Mouse (Mus musculus): ENCODE data around the gene Kcp. TPM values are rescaled to one million over a fixed set of nuclear protein-coding genes. Genes with fewer than 3 reads are reported as not detected.

The Kcp gene
- total and polyA plus RNA-seq, 2 experiments from 2014 or later: 6.7 to 31.2 TPM

- Histone ChIP-seq H3K9ac (no peak overlapping the region), H3K36me3 (ENCODE audit: insufficient read depth) (no peaks in the 10 kb centered on the region), H3K9me3 (ENCODE audit: low read length) (no peaks in the 10 kb centered on the region), H3K27me3 (ENCODE audit: insufficient read depth, low read length) (peaks cover 42% of the 10 kb centered on the region), H3K27ac (ENCODE audit: low read depth, low read length) (no peak overlapping the region), H3K4me3 (ENCODE audit: low read depth, low read length) (no peak overlapping the region), H3K4me2 (ENCODE audit: low read depth) (no peak overlapping the region), H3K4me1 (ENCODE audit: insufficient read depth) (0 out of 2 replicates have a peak, but pooled peaks cover 3% of the 10 kb centered on the region)
- DNase-seq (no peak), ATAC-seq (no peak)
- TF ChIP-seq CTCF (IDR thresholded peaks at IDR 0.05; ENCODE audit: low read depth): no peak
- WGBS: 30% methylated on average over 13 of the region's 13 CpGs
Measured at GRCm38 (mm10) chr6:29528561-29529443, 21.1 kb upstream of the Kcp start.

DNA sequence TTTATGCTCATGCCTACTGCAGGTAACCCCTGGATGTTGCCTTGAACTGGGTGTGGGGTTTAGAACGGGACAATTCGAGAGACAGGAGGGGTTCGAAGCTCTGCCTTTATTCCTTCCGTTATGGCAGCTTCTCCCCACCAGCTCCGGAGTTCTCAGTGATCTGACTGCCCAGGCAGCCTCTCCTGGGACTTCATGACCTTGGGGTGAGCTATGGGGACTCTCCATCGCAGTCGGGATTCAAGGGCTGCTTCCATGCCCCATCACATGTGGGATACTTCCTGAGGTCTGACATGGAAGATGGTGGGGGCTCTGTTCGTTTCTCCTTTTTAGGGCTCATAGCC is 20.4 kb upstream of the Kcp start:
- no peak overlapping the region for H3K9ac ChIP-seq
- no peak overlapping the region for H3K4me3 ChIP-seq (ENCODE audit: low read depth, low read length)
- 0 out of 2 replicates have a peak, but pooled peaks cover 3% of the 10 kb centered on the region for H3K4me1 ChIP-seq (ENCODE audit: insufficient read depth)
- no peaks in the 10 kb centered on the region for H3K9me3 ChIP-seq (ENCODE audit: low read length)
- peaks cover 42% of the 10 kb centered on the region for H3K27me3 ChIP-seq (ENCODE audit: insufficient read depth, low read length)
- no peaks in the 10 kb centered on the region for H3K36me3 ChIP-seq (ENCODE audit: insufficient read depth)
- H3K4me2 ChIP-seq (ENCODE audit: low read depth): no peak overlapping the region
- H3K27ac ChIP-seq (ENCODE audit: low read depth, low read length): no peak overlapping the region
- ATAC-seq (no peak), DNase-seq (no peak)
- no peak for TF ChIP-seq CTCF (IDR thresholded peaks at IDR 0.05; ENCODE audit: low read depth)
- 13% methylated on average over 8 of the region's 8 CpGs for WGBS

DNA sequence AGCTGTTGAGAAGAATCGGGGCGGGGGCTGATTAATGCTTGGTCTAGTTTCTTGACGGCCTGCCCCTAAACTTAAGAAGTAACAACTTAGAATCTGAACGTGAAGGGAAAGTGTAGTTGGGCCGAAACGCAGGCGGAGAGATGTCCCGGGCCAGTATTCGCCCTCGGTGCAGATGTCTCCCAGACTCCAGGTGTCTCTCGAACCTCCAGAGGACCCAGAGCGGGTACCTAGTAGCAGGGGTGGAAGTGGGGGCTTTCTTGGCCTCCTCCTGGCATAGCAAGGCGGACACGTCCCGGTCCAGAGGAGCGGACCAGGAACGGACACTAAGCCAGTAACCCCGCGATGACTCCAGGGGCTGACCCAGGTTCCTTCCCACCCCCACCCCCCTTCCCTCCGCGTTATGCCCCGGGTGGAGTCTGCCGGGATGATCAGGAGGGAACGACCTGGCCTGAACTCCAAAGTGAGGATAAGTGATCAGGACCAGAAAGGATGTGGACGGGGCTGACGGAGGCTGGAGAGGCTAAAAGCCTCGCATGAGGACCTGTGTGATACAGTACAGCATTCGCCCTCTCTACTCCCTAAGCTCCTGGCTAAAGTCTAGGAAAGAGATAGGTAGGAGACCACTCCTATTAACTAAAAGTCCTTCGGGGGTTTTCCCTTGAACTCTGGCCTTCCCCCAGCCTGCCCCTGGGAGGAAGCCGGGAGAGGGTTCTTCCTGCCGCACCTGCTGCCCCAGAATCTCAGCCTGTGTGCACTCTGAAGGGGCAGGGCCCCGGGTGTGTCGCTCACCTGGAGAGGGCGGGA is 19.8 kb upstream of the Kcp start:
- ATAC-seq (no peak), DNase-seq (no peak)
- no peak for TF ChIP-seq CTCF (IDR thresholded peaks at IDR 0.05; ENCODE audit: low read depth)
- Histone ChIP-seq H3K4me2 (ENCODE audit: low read depth) (peak overlapping the region; percentile 95), H3K27ac (ENCODE audit: low read depth, low read length) (no peak overlapping the region), H3K36me3 (ENCODE audit: insufficient read depth) (no peaks in the 10 kb centered on the region), H3K27me3 (ENCODE audit: insufficient read depth, low read length) (peaks cover 42% of the 10 kb centered on the region), H3K9ac (no peak overlapping the region), H3K9me3 (ENCODE audit: low read length) (no peaks in the 10 kb centered on the region), H3K4me3 (ENCODE audit: low read depth, low read length) (peak overlapping the region; percentile 45), H3K4me1 (ENCODE audit: insufficient read depth) (0 out of 2 replicates have a peak, but pooled peaks cover 3% of the 10 kb centered on the region)
- 4% methylated on average over 34 of the region's 34 CpGs for WGBS

GRCm38 (mm10) chr6:29526281-29527251 is 18.8 kb upstream of the Kcp start, which contains the start of gene Irf5:
Gene Irf5, plus strand, starts transcription at chr6:29526625.
- no peak for TF ChIP-seq CTCF (IDR thresholded peaks at IDR 0.05; ENCODE audit: low read depth)
- H3K36me3 ChIP-seq (ENCODE audit: insufficient read depth): no peaks in the 10 kb centered on the region
- 0 out of 2 replicates have a peak, but pooled peaks cover 3% of the 10 kb centered on the region for H3K4me1 ChIP-seq (ENCODE audit: insufficient read depth)
- H3K9me3 ChIP-seq (ENCODE audit: low read length): no peaks in the 10 kb centered on the region
- H3K27ac ChIP-seq (ENCODE audit: low read depth, low read length): no peak within 1 kb of the TSS
- H3K4me2 ChIP-seq (ENCODE audit: low read depth): peak within 1 kb of the TSS; percentile 95
- ATAC-seq (peak; percentile 38), DNase-seq (no peak)
- WGBS: under 1% methylated on average over 85 of the region's 96 CpGs
- H3K9ac ChIP-seq: peak within 1 kb of the TSS; percentile 35; the same call in 1 of the 2 replicates
- H3K27me3 ChIP-seq (ENCODE audit: insufficient read depth, low read length): peaks cover 42% of the 10 kb centered on the region
- peak within 1 kb of the TSS; percentile 45 for H3K4me3 ChIP-seq (ENCODE audit: low read depth, low read length)

- H3K27ac ChIP-seq (ENCODE audit: low read depth, low read length): no peak overlapping the region
- TF ChIP-seq CTCF (IDR thresholded peaks at IDR 0.05; ENCODE audit: low read depth): peak; percentile 56
- no peaks in the 10 kb centered on the region for H3K9me3 ChIP-seq (ENCODE audit: low read length)
- H3K4me2 ChIP-seq (ENCODE audit: low read depth): no peak overlapping the region
- H3K36me3 ChIP-seq (ENCODE audit: insufficient read depth): no peaks in the 10 kb centered on the region
- ATAC-seq (no peak), DNase-seq (no peak)
- H3K9ac ChIP-seq: no peak overlapping the region
- 67% methylated on average over 6 of the region's 6 CpGs for WGBS
- 0 out of 2 replicates have a peak, but pooled peaks cover 3% of the 10 kb centered on the region for H3K4me1 ChIP-seq (ENCODE audit: insufficient read depth)
- no peak overlapping the region for H3K4me3 ChIP-seq (ENCODE audit: low read depth, low read length)
- H3K27me3 ChIP-seq (ENCODE audit: insufficient read depth, low read length): peaks cover 35% of the 10 kb centered on the region
Measured at GRCm38 (mm10) chr6:29525256-29525655, 17.5 kb upstream of the Kcp start.

- Histone ChIP-seq H3K9ac (no peak overlapping the region), H3K4me3 (ENCODE audit: low read depth, low read length) (no peak overlapping the region), H3K36me3 (ENCODE audit: insufficient read depth) (no peaks in the 10 kb centered on the region), H3K27ac (ENCODE audit: low read depth, low read length) (no peak overlapping the region), H3K4me2 (ENCODE audit: low read depth) (no peak overlapping the region), H3K9me3 (ENCODE audit: low read length) (no peaks in the 10 kb centered on the region), H3K4me1 (ENCODE audit: insufficient read depth) (0 out of 2 replicates have a peak, but pooled peaks cover 3% of the 10 kb centered on the region), H3K27me3 (ENCODE audit: insufficient read depth, low read length) (peaks cover 28% of the 10 kb centered on the region)
- DNase-seq (no peak), ATAC-seq (no peak)
- TF ChIP-seq CTCF (IDR thresholded peaks at IDR 0.05; ENCODE audit: low read depth): no peak
- 70% methylated on average over 6 of the region's 6 CpGs for WGBS
Measured at GRCm38 (mm10) chr6:29524034-29524489, 16.3 kb upstream of the Kcp start.

All from forebrain, postnatal 0 days (tissue).